Mouse (Mus musculus) layer of hippocampus, adult 9-11 months (tissue): ENCODE data around the gene Cdh23.

Experiments
- DNase-seq: peaks from one replicate; pipeline ENCODE4 v3.0.0; 2022

Cdh23 gene

GRCm38 (mm10) chr10:60278786-60279185 lies 417.5 kb downstream of the Cdh23 start:
- no peak for DNase-seq

- DNase-seq: no peak
Measured at GRCm38 (mm10) chr10:60278006-60278399, 418.3 kb downstream of the Cdh23 start.

GRCm38 (mm10) chr10:60277207-60278005 lies 418.9 kb downstream of the Cdh23 start, which contains the start of gene Psap:
Psap (plus strand) TSS chr10:60277627.
- peak; percentile 94 for DNase-seq

GRCm38 (mm10) chr10:60273382-60273781 lies 422.9 kb downstream of the Cdh23 start:
- no peak for DNase-seq

DNA sequence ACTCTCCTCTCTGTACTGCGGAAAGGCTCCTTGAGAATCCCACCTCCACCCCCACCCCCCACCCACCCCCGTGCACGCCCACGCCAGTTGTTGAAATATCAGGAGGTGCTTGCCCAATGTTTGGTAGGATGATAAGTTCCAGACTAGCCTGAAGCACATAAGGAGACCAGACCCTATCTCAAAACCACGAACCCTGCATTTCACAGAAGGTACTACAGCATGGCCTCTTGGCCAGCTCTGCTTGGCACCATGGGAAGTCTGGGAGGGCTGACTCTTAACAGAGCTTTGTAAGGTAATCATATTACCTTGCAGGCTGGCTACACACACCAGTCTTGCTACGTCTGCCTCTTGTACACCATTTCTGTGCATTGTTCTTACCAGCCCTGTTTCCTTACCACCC lies 424.0 kb downstream of the Cdh23 start:
- DNase-seq: no peak

- no peak for DNase-seq
Measured at GRCm38 (mm10) chr10:60271015-60271414, 425.3 kb downstream of the Cdh23 start.

GRCm38 (mm10) chr10:60269141-60270064 lies 426.9 kb downstream of the Cdh23 start:
- no peak for DNase-seq

GRCm38 (mm10) chr10:60268738-60269137 lies 427.6 kb downstream of the Cdh23 start:
- DNase-seq: no peak

GRCm38 (mm10) chr10:60266842-60267401 lies 429.4 kb downstream of the Cdh23 start:
- DNase-seq: no peak

GRCm38 (mm10) chr10:60265252-60265651 lies 431.0 kb downstream of the Cdh23 start:
- DNase-seq: no peak

DNA sequence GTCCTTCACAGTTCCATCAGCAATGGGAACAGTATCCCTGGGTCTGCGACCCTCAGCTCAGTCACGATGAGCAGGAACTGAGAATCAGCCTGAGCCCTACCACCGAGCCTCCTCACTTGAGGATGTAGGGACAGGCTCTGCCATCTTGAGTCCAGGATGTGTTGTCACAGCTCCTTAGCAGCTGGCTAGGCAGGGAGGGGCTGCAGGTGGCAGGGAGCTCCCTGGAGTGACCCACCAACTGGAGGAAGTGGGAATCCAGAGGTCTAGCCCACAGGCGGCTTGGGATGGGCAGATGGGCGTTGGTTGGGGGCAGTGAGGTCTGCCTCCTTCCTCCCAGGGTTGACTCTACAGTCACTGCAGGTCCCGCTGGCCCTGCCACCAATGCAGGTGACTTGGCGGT lies 432.9 kb downstream of the Cdh23 start:
- no peak for DNase-seq

GRCm38 (mm10) chr10:60262386-60262785 lies 433.9 kb downstream of the Cdh23 start:
- peak; percentile 94 for DNase-seq

- no peak for DNase-seq
Measured at GRCm38 (mm10) chr10:60261530-60261929, 434.8 kb downstream of the Cdh23 start.

- peak; percentile 84 for DNase-seq
Measured at GRCm38 (mm10) chr10:60260557-60261294, 435.6 kb downstream of the Cdh23 start.

GRCm38 (mm10) chr10:60257261-60257825 lies 438.9 kb downstream of the Cdh23 start:
- DNase-seq: no peak

GRCm38 (mm10) chr10:60256088-60256487 lies 440.2 kb downstream of the Cdh23 start:
- DNase-seq: no peak
